Mouse (Mus musculus) midbrain, embryonic 11.5 days (tissue): ENCODE data around the gene Tgif2. TPM values are rescaled to one million over a fixed set of nuclear protein-coding genes. Genes with fewer than 3 reads are reported as not detected.

ENCODE experiments used
- ATAC-seq: fragments of 200-750 bp; cut with Nextera tagmentation; 2 replicates; pipeline ENCODE4 v1.8.0; 2017; ENCODE audit warnings: moderate TSS enrichment, moderate library complexity; ENCODE audit not compliant: low FRiP score
- DNase-seq: peaks from one replicate; pipeline ENCODE4 v3.0.0; 2015; ENCODE audit warnings: low spot score; ENCODE audit errors: missing footprints
- H3K27ac ChIP-seq: fragments of 300-500 bp; sonication (generic); 2 replicates; pipeline ENCODE4 v1.5.1; 2014; ENCODE audit warnings: low read depth, low read length
- H3K27me3 ChIP-seq: fragments of 300-500 bp; sonication (generic); 2 replicates; pipeline ENCODE4 v1.6.1; 2014; ENCODE audit warnings: mild to moderate bottlenecking, low read length, moderate library complexity, mixed read lengths; ENCODE audit not compliant: control insufficient read depth, insufficient read depth
- H3K36me3 ChIP-seq: fragments of 300-500 bp; sonication (generic); 2 replicates; pipeline ENCODE4 v1.6.1; 2014; ENCODE audit warnings: mild to moderate bottlenecking, low read length, moderate library complexity, mixed read lengths; ENCODE audit not compliant: control insufficient read depth, insufficient read depth
- H3K4me1 ChIP-seq: fragments of 300-500 bp; sonication (generic); 2 replicates; pipeline ENCODE4 v1.6.1; 2014; ENCODE audit warnings: low read length; ENCODE audit not compliant: control insufficient read depth, insufficient read depth
- H3K4me2 ChIP-seq: fragments of 300-500 bp; sonication (generic); 2 replicates; pipeline ENCODE4 v1.6.1; 2014; ENCODE audit warnings: mild to moderate bottlenecking, moderate library complexity
- H3K4me3 ChIP-seq: fragments of 300-500 bp; sonication (generic); 2 replicates; pipeline ENCODE4 v1.5.1; 2014; ENCODE audit warnings: low read depth, low read length
- H3K9ac ChIP-seq: fragments of 300-500 bp; sonication (generic); 2 replicates; pipeline ENCODE4 v1.6.1; 2014; ENCODE audit warnings: low read length
- H3K9me3 ChIP-seq: fragments of 300-500 bp; sonication (generic); 2 replicates; pipeline ENCODE4 v1.6.1; 2016; ENCODE audit warnings: low read length; ENCODE audit not compliant: control insufficient read depth
- WGBS: fragments of 180-500 bp; shearing (Covaris S2); extraction: QIAGEN DNeasy Blood & Tissue Kit; methylation state at CpG from one replicate; pipeline ENCODE4 v1.1.7; 2014; 5-methylcytosine and 5-hydroxymethylcytosine counted together
- polyA plus RNA-seq: library from polyadenylated mRNA; unstranded; fragments of >200 nt; fragmentation: Nextera tagmentation; extraction: Ambion mirVana; gene quantifications from 2 replicates; pipeline ENCODE4 v1.2.1, GENCODE M21; 2014

Gene Tgif2
- polyA plus RNA-seq, 1 experiment from 2014 or later: 88.6 TPM

GRCm38 (mm10) chr2:156863487-156864160, 23.8 kb downstream of the Tgif2 start:
- Histone ChIP-seq H3K9ac (peak overlapping the region; percentile 95), H3K4me3 (peak overlapping the region; percentile 99), H3K4me2 (peak overlapping the region; percentile 91), H3K27ac (peak overlapping the region; percentile 77; the same call in 1 of the 2 replicates), H3K9me3 (no peaks in the 10 kb centered on the region), H3K27me3 (no peaks in the 10 kb centered on the region), H3K4me1 (peaks cover 15% of the 10 kb centered on the region), H3K36me3 (0 out of 2 replicates have a peak, but pooled peaks cover 2% of the 10 kb centered on the region)
- DNase-seq (peak; percentile 94), ATAC-seq (no peak)
- 4% methylated on average over 28 of the region's 28 CpGs for WGBS

GRCm38 (mm10) chr2:156864481-156864880, 24.7 kb downstream of the Tgif2 start:
- Histone ChIP-seq H3K4me3 (peak overlapping the region; percentile 99; the same call in 1 of the 2 replicates), H3K27ac (no peak overlapping the region), H3K9me3 (no peaks in the 10 kb centered on the region), H3K4me2 (no peak overlapping the region), H3K36me3 (0 out of 2 replicates have a peak, but pooled peaks cover 2% of the 10 kb centered on the region), H3K27me3 (no peaks in the 10 kb centered on the region), H3K4me1 (peaks cover 15% of the 10 kb centered on the region), H3K9ac (no peak overlapping the region)
- WGBS: 85% methylated on average over 3 of the region's 3 CpGs
- DNase-seq: no peak
- ATAC-seq: no peak

DNA sequence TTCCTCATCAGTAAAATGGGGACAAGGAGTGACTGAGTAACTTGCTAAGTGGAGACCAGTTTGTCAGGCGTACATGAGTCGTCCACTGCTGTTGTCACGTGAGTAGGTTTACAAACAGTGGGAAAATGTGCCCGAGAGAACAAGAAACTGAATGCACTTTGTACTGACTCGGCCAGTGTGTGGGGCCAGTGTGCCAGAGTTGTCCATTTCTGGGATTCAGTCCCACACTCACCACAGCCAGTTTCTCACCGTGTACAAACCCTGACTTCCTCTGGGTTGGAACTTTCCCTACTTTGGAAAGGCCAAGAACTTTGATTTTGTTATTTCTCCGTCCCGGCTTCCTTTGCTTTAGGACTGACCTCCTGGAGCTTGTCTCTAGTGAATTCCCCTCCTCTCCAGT, 29.2 kb downstream of the Tgif2 start:
- 86% methylated on average over 8 of the region's 8 CpGs for WGBS
- no peaks in the 10 kb centered on the region for H3K27me3 ChIP-seq
- no peak for DNase-seq
- H3K36me3 ChIP-seq: peaks cover 5% of the 10 kb centered on the region; the same call in 1 of the 2 replicates
- no peak overlapping the region for H3K4me2 ChIP-seq
- ATAC-seq: no peak
- no peaks in the 10 kb centered on the region for H3K9me3 ChIP-seq
- no peak overlapping the region for H3K27ac ChIP-seq
- peaks cover 5% of the 10 kb centered on the region for H3K4me1 ChIP-seq
- no peak overlapping the region for H3K4me3 ChIP-seq
- H3K9ac ChIP-seq: no peak overlapping the region

DNA sequence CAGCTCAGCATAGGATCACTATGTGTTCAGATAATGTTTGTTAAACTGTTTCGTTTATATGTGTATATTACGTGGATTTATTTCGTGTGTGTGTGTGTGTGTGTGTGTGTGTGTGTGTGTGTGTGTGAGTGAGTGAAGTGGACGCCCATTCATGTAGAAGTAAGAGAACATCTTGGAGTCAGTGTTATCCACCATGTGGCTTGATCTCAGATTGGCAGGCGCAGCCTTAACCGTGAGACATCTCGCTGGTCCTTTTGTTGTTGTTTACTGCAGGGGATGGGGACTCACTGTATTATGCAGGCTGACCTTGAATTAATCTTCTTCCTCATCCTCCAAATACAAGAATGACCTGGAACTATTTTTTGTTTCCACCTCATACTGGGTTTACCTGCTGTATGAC, 29.7 kb downstream of the Tgif2 start:
- no peak for ATAC-seq

DNA sequence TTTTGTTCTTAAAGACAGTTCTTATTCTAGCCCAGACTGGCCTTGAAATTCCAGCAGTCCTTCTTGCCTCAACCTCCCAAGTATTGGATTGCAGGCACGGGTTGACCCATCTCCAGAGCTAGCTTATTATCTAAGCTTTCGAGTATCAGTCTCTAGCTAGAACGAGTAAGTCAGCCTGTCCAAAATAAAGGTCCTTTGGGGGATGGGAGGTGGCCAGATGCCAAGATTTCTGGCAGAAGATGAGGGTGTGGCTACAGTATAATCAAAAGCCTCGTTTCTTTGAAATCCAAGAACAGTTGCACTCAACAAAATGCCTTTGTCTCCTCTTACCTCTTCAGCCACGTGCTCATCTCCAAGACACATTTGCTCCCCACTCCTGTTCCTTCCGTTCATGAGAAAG, 30.7 kb downstream of the Tgif2 start:
- H3K4me3 ChIP-seq: no peak overlapping the region
- H3K4me1 ChIP-seq: no peaks in the 10 kb centered on the region
- no peak overlapping the region for H3K27ac ChIP-seq
- no peak overlapping the region for H3K9ac ChIP-seq
- ATAC-seq (no peak), DNase-seq (no peak)
- peaks cover 8% of the 10 kb centered on the region; the same call in 1 of the 2 replicates for H3K36me3 ChIP-seq
- no peaks in the 10 kb centered on the region for H3K9me3 ChIP-seq
- H3K4me2 ChIP-seq: no peak overlapping the region
- no peaks in the 10 kb centered on the region for H3K27me3 ChIP-seq
- WGBS: 86% methylated on average over 6 of the region's 6 CpGs

More for the DNA sequence above, 29.7 kb downstream of the Tgif2 start:
- no peak overlapping the region for H3K27ac ChIP-seq
- no peak overlapping the region for H3K9ac ChIP-seq
- 91% methylated on average over 7 of the region's 7 CpGs for WGBS
- H3K4me3 ChIP-seq: no peak overlapping the region
- H3K4me2 ChIP-seq: no peak overlapping the region
- no peaks in the 10 kb centered on the region for H3K9me3 ChIP-seq
- no peak for DNase-seq
- no peaks in the 10 kb centered on the region; the same call in 1 of the 2 replicates for H3K4me1 ChIP-seq
- H3K27me3 ChIP-seq: no peaks in the 10 kb centered on the region
- peaks cover 7% of the 10 kb centered on the region; the same call in 1 of the 2 replicates for H3K36me3 ChIP-seq

DNA sequence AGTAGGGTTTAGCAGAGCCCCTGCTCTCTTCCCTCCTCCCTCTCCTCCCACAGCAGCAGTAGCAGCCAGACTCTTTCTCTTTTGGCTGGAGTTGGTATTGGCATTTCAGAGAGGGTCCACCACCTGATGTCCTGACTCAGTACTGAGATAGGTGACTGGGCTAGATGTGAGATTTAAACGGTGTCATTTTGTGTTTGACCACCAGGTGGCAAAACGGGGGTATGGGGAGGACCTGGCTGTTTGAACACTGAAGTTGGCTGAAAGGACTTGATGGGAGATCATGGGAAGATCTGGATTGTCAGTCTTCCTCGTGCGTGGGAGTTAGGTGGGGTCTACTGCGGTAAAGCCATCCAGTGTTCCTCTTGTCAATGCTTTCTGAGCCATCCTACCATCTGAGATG, 33.8 kb downstream of the Tgif2 start:
- ATAC-seq (no peak), DNase-seq (peak; percentile 97)
- H3K4me3 ChIP-seq: no peak overlapping the region
- no peak overlapping the region for H3K27ac ChIP-seq
- H3K4me2 ChIP-seq: no peak overlapping the region
- no peak overlapping the region for H3K9ac ChIP-seq
- no peaks in the 10 kb centered on the region for H3K9me3 ChIP-seq
- H3K27me3 ChIP-seq: no peaks in the 10 kb centered on the region
- 33% methylated on average over 5 of the region's 5 CpGs for WGBS
- H3K4me1 ChIP-seq: no peaks in the 10 kb centered on the region
- peaks cover 6% of the 10 kb centered on the region; the same call in 1 of the 2 replicates for H3K36me3 ChIP-seq

DNA sequence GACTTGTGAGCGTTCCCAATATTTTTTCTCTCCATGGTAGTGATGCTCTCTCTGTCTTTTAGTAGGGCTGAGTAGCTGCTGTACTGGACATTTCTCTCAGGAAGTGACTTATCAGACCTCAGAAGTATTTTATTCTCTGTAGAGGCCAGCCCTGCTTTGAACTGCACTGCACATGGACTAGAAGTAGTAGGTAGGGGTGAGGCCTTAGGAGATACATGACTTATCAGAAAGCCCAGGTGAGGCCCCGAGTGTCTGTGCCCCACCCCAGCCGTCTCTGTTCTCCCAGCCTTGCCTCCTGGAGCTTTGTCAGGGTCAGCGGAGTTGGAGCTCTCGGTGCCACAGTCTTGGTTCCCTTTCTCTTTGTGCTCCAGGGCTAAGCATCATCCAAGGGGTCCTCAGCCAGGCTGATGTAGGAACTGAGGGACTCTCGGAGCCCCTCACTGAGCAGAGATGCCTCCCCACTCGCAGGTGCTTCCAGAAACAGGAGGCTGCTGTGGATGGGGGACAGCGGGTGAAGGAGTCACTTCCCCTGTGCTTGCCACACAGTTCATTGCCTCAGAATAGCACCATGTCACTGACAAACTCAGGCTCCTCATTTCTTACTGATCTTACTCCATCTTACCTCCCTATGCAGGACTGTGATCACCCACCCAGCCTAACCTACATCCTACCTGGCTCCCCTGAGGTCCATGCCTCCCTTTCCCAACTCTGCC, 34.4 kb downstream of the Tgif2 start:
- DNase-seq: no peak
- Histone ChIP-seq H3K9me3 (no peaks in the 10 kb centered on the region), H3K27me3 (no peaks in the 10 kb centered on the region), H3K27ac (no peak overlapping the region), H3K36me3 (peaks cover 6% of the 10 kb centered on the region; the same call in 1 of the 2 replicates), H3K4me1 (no peaks in the 10 kb centered on the region), H3K4me3 (no peak overlapping the region), H3K9ac (no peak overlapping the region), H3K4me2 (no peak overlapping the region)
- WGBS: 91% methylated on average over 8 of the region's 8 CpGs
- ATAC-seq: no peak

- WGBS: 97% methylated on average over 4 of the region's 4 CpGs
- no peaks in the 10 kb centered on the region for H3K27me3 ChIP-seq
- no peak overlapping the region for H3K9ac ChIP-seq
- no peak overlapping the region for H3K27ac ChIP-seq
- H3K9me3 ChIP-seq: no peaks in the 10 kb centered on the region
- peak; percentile 54 for DNase-seq
- no peak overlapping the region for H3K4me2 ChIP-seq
- H3K4me1 ChIP-seq: no peaks in the 10 kb centered on the region
- no peak for ATAC-seq
- H3K4me3 ChIP-seq: no peak overlapping the region
- peaks cover 6% of the 10 kb centered on the region; the same call in 1 of the 2 replicates for H3K36me3 ChIP-seq
These were observed 35.1 kb downstream of the Tgif2 start for GRCm38 (mm10) chr2:156874760-156875510.
